Mouse (Mus musculus): ENCODE data around the gene Rbfox3. TPM values are rescaled to one million over a fixed set of nuclear protein-coding genes. Genes with fewer than 3 reads are reported as not detected.

The Rbfox3 gene
- polyA plus RNA-seq, 2 experiments, result 0.08 to 0.17 TPM

GRCm38 (mm10) chr11:118604206-118604605, 307.2 kb downstream of the Rbfox3 start:
- Histone ChIP-seq H3K36me3 (replicated peaks; ENCODE audit: control insufficient read depth, insufficient read depth, low read depth) (no peaks in the 10 kb centered on the region), H3K27ac (no peak overlapping the region), H3K9me3 (ENCODE audit: control insufficient read depth, low read length) (no peaks in the 10 kb centered on the region), H3K27me3 (ENCODE audit: control insufficient read depth, insufficient read depth, low read length) (no peaks in the 10 kb centered on the region), H3K4me3 (ENCODE audit: insufficient read depth in 1 of 2, low read depth in 2 of 2, low read length in 2 of 2) (no peak overlapping the region), H3K4me1 (replicated peaks; ENCODE audit: control insufficient read depth in 2 of 2, insufficient read depth in 2 of 2, low read length in 1 of 2) (no peaks in the 10 kb centered on the region), H3K9ac (replicated peaks) (no peak overlapping the region), H3K4me2 (ENCODE audit: low read depth) (no peak overlapping the region)
- ATAC-seq (ENCODE audit: insufficient read depth), result no peak
- 38% methylated on average over 6 of the region's 6 CpGs for WGBS (ENCODE audit: insufficient replicate concordance)
- TF ChIP-seq EP300 (IDR thresholded peaks at IDR 0.05; ENCODE audit: low read depth) (no peak), CTCF (IDR thresholded peaks at IDR 0.05; ENCODE audit: low read depth) (no peak)
- no peak for DNase-seq (ENCODE audit: low read depth in 3 of 3, low spot score in 3 of 3)

GRCm38 (mm10) chr11:118603126-118603525, 308.3 kb downstream of the Rbfox3 start:
- no peaks in the 10 kb centered on the region for H3K36me3 ChIP-seq (replicated peaks; ENCODE audit: control insufficient read depth, insufficient read depth, low read depth)
- DNase-seq (ENCODE audit: low read depth in 3 of 3, low spot score in 3 of 3) (peak; percentile 3 to 9 (median 7)), ATAC-seq (ENCODE audit: insufficient read depth) (no peak)
- WGBS (ENCODE audit: insufficient replicate concordance), result 6% methylated on average over 10 of the region's 10 CpGs
- TF ChIP-seq CTCF (IDR thresholded peaks at IDR 0.05; ENCODE audit: low read depth), result no peak
- TF ChIP-seq EP300 (IDR thresholded peaks at IDR 0.05; ENCODE audit: low read depth), result no peak
- no peak overlapping the region for H3K4me3 ChIP-seq (ENCODE audit: insufficient read depth in 1 of 2, low read depth in 2 of 2, low read length in 2 of 2)
- no peaks in the 10 kb centered on the region for H3K9me3 ChIP-seq (ENCODE audit: control insufficient read depth, low read length)
- no peaks in the 10 kb centered on the region for H3K4me1 ChIP-seq (replicated peaks; ENCODE audit: control insufficient read depth in 2 of 2, insufficient read depth in 2 of 2, low read length in 1 of 2)
- no peaks in the 10 kb centered on the region for H3K27me3 ChIP-seq (ENCODE audit: control insufficient read depth, insufficient read depth, low read length)
- no peak overlapping the region for H3K27ac ChIP-seq
- no peak overlapping the region for H3K4me2 ChIP-seq (ENCODE audit: low read depth)
- no peak overlapping the region for H3K9ac ChIP-seq (replicated peaks)

DNA sequence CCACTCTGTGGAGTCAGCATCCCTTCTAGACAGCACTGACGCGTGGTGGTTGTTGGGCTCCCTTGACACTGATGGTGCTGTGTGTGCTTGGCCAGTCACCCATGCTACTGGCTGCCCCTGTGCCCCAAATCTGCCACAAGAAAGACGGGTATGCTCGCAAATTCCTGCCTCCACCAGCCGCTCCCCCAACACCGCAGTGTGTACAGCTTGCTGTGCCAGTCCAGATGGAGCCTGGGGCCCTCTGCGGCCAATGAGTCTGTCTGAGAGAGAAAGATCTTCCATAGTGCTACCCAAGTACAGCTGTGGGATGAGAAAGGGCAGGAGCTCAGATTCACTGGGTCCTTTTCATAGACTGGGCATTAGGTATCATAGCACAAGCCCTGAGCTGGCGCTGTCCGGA, 309.9 kb downstream of the Rbfox3 start:
- Histone ChIP-seq H3K9ac (replicated peaks) (no peak overlapping the region), H3K4me3 (ENCODE audit: insufficient read depth in 1 of 2, low read depth in 2 of 2, low read length in 2 of 2) (no peak overlapping the region), H3K9me3 (ENCODE audit: control insufficient read depth, low read length) (no peaks in the 10 kb centered on the region), H3K27ac (no peak overlapping the region), H3K4me2 (ENCODE audit: low read depth) (no peak overlapping the region), H3K27me3 (ENCODE audit: control insufficient read depth, insufficient read depth, low read length) (no peaks in the 10 kb centered on the region), H3K36me3 (replicated peaks; ENCODE audit: control insufficient read depth, insufficient read depth, low read depth) (no peaks in the 10 kb centered on the region), H3K4me1 (replicated peaks; ENCODE audit: control insufficient read depth in 2 of 2, insufficient read depth in 2 of 2, low read length in 1 of 2) (no peaks in the 10 kb centered on the region)
- DNase-seq (ENCODE audit: low read depth in 3 of 3, low spot score in 3 of 3), result no peak
- no peak for ATAC-seq (ENCODE audit: insufficient read depth)
- TF ChIP-seq EP300 (IDR thresholded peaks at IDR 0.05; ENCODE audit: low read depth), result no peak
- WGBS (ENCODE audit: insufficient replicate concordance), result 56% methylated on average over 9 of the region's 9 CpGs

DNA sequence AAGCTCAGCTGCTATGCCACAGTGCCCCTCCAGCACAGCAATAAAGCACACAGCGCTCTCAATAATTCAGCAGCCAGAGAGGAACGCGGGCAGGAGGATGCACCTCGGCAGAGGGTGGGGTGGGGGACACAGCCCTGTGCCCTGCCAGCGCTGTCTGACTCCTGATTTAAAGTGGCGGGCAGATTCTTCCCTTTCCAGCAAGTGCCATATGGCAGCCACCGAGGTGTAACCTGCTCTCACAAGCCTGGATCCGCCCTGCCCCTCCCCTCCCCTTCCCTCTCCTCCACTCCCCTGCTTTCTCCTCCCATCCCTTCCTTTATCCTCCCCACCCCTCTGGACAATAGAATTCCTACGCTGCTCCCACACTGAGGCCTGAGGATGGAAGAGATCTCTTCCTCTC, 311.2 kb downstream of the Rbfox3 start:
- Histone ChIP-seq H3K36me3 (replicated peaks; ENCODE audit: control insufficient read depth, insufficient read depth, low read depth) (no peaks in the 10 kb centered on the region), H3K4me3 (ENCODE audit: insufficient read depth in 1 of 2, low read depth in 2 of 2, low read length in 2 of 2) (no peak overlapping the region), H3K4me2 (ENCODE audit: low read depth) (no peak overlapping the region), H3K9ac (replicated peaks) (no peak overlapping the region), H3K27ac (no peak overlapping the region), H3K27me3 (ENCODE audit: control insufficient read depth, insufficient read depth, low read length) (no peaks in the 10 kb centered on the region), H3K9me3 (ENCODE audit: control insufficient read depth, low read length) (no peaks in the 10 kb centered on the region), H3K4me1 (replicated peaks; ENCODE audit: control insufficient read depth in 2 of 2, insufficient read depth in 2 of 2, low read length in 1 of 2) (no peaks in the 10 kb centered on the region)
- ATAC-seq (ENCODE audit: insufficient read depth), result no peak
- TF ChIP-seq EP300 (IDR thresholded peaks at IDR 0.05; ENCODE audit: low read depth) (no peak), CTCF (IDR thresholded peaks at IDR 0.05; ENCODE audit: low read depth) (no peak)
- DNase-seq (ENCODE audit: low read depth in 3 of 3, low spot score in 3 of 3), result no peak
- 10% methylated on average over 9 of the region's 9 CpGs for WGBS (ENCODE audit: insufficient replicate concordance)

- TF ChIP-seq CTCF (IDR thresholded peaks at IDR 0.05; ENCODE audit: low read depth), result no peak
- TF ChIP-seq EP300 (IDR thresholded peaks at IDR 0.05; ENCODE audit: low read depth), result no peak
- ATAC-seq (ENCODE audit: insufficient read depth), result no peak
- Histone ChIP-seq H3K27me3 (ENCODE audit: control insufficient read depth, insufficient read depth, low read length) (no peaks in the 10 kb centered on the region), H3K4me3 (ENCODE audit: insufficient read depth in 1 of 2, low read depth in 2 of 2, low read length in 2 of 2) (no peak overlapping the region), H3K27ac (no peak overlapping the region), H3K4me2 (ENCODE audit: low read depth) (no peak overlapping the region), H3K9me3 (ENCODE audit: control insufficient read depth, low read length) (no peaks in the 10 kb centered on the region), H3K36me3 (replicated peaks; ENCODE audit: control insufficient read depth, insufficient read depth, low read depth) (no peaks in the 10 kb centered on the region), H3K9ac (replicated peaks) (no peak overlapping the region), H3K4me1 (replicated peaks; ENCODE audit: control insufficient read depth in 2 of 2, insufficient read depth in 2 of 2, low read length in 1 of 2) (no peaks in the 10 kb centered on the region)
- WGBS (ENCODE audit: insufficient replicate concordance), result 39% methylated on average over 5 of the region's 5 CpGs
- DNase-seq (ENCODE audit: low read depth in 3 of 3, low spot score in 3 of 3), result no peak
Measured at GRCm38 (mm10) chr11:118598726-118599125, 312.7 kb downstream of the Rbfox3 start.

Data from liver, embryonic 14.5 days (tissue).